Mouse (Mus musculus) cortical plate, adult 2 months (tissue): ENCODE data around the gene Aspscr1.

Experiments
- CTCF ChIP-seq: fragments of 200-500 bp; IDR thresholded peaks from 2 replicates; pipeline ENCODE4 v1.5.1; 2011; ENCODE audit warnings: mild to moderate bottlenecking, control low read depth, low read length; ENCODE audit not compliant: insufficient read depth; ENCODE audit errors: extremely low read depth
- POLR2A ChIP-seq: fragments of 200-500 bp; IDR thresholded peaks from 2 replicates; pipeline ENCODE4 v1.6.1; 2011; ENCODE audit warnings: mild to moderate bottlenecking, low read length, control low read depth; ENCODE audit not compliant: insufficient read depth; ENCODE audit errors: extremely low read depth

GRCm38 (mm10) chr11:120623961-120624679, 48.7 kb upstream of the Aspscr1 start:
- TF ChIP-seq CTCF (peak; percentile 41), POLR2A (no peak)
